Mouse (Mus musculus) embryonic facial prominence, embryonic 12.5 days (tissue): ENCODE measurements around the gene Srpr. TPM values are rescaled to one million over a fixed set of nuclear protein-coding genes. Genes with fewer than 3 reads are reported as not detected.

Experiments used
- ATAC-seq: fragments of 200-750 bp; cut with Nextera tagmentation; 2 replicates; pipeline ENCODE4 v1.8.0; 2017; ENCODE audit not compliant: insufficient number of reproducible peaks, insufficient read depth, low FRiP score, low TSS enrichment
- H3K27ac ChIP-seq: fragments of 300-500 bp; sonication (generic); 2 replicates; pipeline ENCODE4 v1.5.1; 2016; ENCODE audit warnings: mild to moderate bottlenecking
- H3K27me3 ChIP-seq: fragments of 300-500 bp; sonication (generic); 2 replicates; pipeline ENCODE4 v1.6.1; 2016; ENCODE audit warnings: mild to moderate bottlenecking, moderate library complexity
- H3K36me3 ChIP-seq: fragments of 300-500 bp; sonication (generic); 2 replicates; pipeline ENCODE4 v1.6.1; 2016; ENCODE audit warnings: mild to moderate bottlenecking
- H3K4me1 ChIP-seq: fragments of 300-500 bp; sonication (generic); 2 replicates; pipeline ENCODE4 v1.6.1; 2016
- H3K4me2 ChIP-seq: fragments of 300-500 bp; sonication (generic); replicated peaks from 2 replicates; pipeline ENCODE4 v1.6.1; 2016; ENCODE audit warnings: mild to moderate bottlenecking, moderate library complexity
- H3K4me3 ChIP-seq: fragments of 300-500 bp; sonication (generic); 2 replicates; pipeline ENCODE4 v1.5.1; 2016; ENCODE audit warnings: mild to moderate bottlenecking
- H3K9ac ChIP-seq: fragments of 300-500 bp; sonication (generic); 2 replicates; pipeline ENCODE4 v1.6.1; 2016; ENCODE audit warnings: mild to moderate bottlenecking, moderate library complexity
- H3K9me3 ChIP-seq: fragments of 300-500 bp; sonication (generic); 2 replicates; pipeline ENCODE4 v1.6.1; 2016; ENCODE audit warnings: mild to moderate bottlenecking, moderate library complexity
- WGBS: fragments of 180-500 bp; shearing (Covaris S2); methylation state at CpG from one replicate; pipeline ENCODE4 v1.1.7; 2016; 5-methylcytosine and 5-hydroxymethylcytosine counted together
- polyA plus RNA-seq: library from polyadenylated mRNA; unstranded; fragments of >200 nt; fragmentation: Nextera tagmentation; extraction: Ambion mirVana; gene quantifications from 2 replicates; pipeline ENCODE4 v1.2.1, GENCODE M21; 2016

Gene Srpr
- polyA plus RNA-seq, 1 experiment from 2014 or later = 112 TPM

DNA sequence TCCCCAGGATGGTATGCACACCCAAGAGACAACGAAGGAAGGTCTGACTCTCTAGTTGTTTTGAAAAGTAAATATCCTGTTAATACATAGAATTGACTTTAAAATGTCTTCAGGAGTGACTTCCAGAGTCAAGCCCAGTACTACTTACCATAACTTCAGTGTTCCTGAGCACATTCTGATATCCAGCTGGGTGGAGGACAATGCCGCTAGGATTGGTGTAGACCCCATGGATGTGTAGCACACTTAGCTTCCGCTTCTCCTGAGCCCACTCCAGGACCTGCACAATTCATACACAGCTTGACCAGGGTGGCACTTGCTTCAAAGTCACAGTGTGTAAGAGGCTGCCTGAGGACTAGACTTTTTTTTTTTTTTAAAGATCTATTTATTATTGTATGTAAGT lies 23.5 kb downstream of the Srpr start:
- 94% methylated on average over 3 of the region's 3 CpGs for WGBS
- H3K4me1 ChIP-seq = no peaks in the 10 kb centered on the region
- H3K4me2 ChIP-seq = no peak overlapping the region
- no peak overlapping the region for H3K27ac ChIP-seq
- no peaks in the 10 kb centered on the region for H3K9me3 ChIP-seq
- H3K4me3 ChIP-seq = no peak overlapping the region
- no peak overlapping the region for H3K9ac ChIP-seq
- no peaks in the 10 kb centered on the region for H3K27me3 ChIP-seq
- peaks cover 34% of the 10 kb centered on the region for H3K36me3 ChIP-seq
- ATAC-seq = no peak

GRCm38 (mm10) chr9:35228671-35229070 lies 28.7 kb downstream of the Srpr start:
- 89% methylated on average over 3 of the region's 3 CpGs for WGBS
- Histone ChIP-seq H3K27ac (no peak overlapping the region), H3K27me3 (no peaks in the 10 kb centered on the region), H3K4me3 (no peak overlapping the region), H3K4me1 (no peaks in the 10 kb centered on the region), H3K4me2 (no peak overlapping the region), H3K36me3 (peaks cover 27% of the 10 kb centered on the region), H3K9me3 (no peaks in the 10 kb centered on the region), H3K9ac (no peak overlapping the region)
- ATAC-seq = no peak

DNA sequence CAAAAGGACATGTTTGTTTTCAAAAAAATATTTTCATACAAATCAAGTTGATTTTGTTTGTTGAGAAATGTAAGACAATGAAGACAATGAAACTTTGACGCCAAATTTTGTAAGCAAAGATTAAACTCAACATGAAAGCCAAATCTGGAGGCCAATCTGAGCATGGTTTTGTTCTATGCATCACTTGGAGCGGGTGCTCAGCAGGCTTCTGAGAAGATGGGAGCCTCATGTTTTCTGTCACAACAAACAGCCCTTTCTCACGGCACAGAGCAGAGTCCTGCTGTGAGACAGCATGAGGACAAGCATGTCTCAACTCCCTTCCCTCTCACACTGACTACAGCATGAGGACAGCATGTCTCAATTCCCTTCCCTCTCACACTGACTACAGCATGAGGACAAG lies 36.0 kb downstream of the Srpr start:
- no peaks in the 10 kb centered on the region for H3K9me3 ChIP-seq
- H3K4me3 ChIP-seq = no peak overlapping the region
- H3K4me1 ChIP-seq = no peaks in the 10 kb centered on the region
- no peak overlapping the region for H3K9ac ChIP-seq
- WGBS = 69% methylated on average over 3 of the region's 3 CpGs
- no peaks in the 10 kb centered on the region for H3K27me3 ChIP-seq
- H3K27ac ChIP-seq = no peak overlapping the region
- H3K36me3 ChIP-seq = peaks cover 15% of the 10 kb centered on the region; the same call in 1 of the 2 replicates
- H3K4me2 ChIP-seq = no peak overlapping the region
- no peak for ATAC-seq

DNA sequence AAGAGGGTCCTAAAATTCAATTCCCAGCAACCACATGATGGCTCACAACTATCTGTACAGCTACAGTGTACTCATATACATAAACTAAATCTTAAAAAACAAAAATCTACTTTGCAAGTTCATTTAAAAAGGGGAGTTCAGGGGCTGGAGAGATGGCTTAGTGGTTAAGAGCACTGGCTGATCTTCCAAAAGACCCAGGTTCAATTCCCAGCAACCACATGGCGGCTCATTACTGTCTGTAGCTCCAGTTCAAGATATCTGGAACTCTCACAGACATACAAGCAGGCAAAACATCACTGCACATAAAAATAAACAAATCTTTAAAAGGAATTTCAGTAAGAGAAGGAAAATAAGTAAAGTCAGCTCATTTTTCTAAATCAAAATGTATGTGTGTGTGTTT lies 38.4 kb downstream of the Srpr start:
- peaks cover 6% of the 10 kb centered on the region; the same call in 1 of the 2 replicates for H3K36me3 ChIP-seq
- H3K27me3 ChIP-seq = no peaks in the 10 kb centered on the region
- WGBS = 91% methylated on average over 1 of the region's 1 CpGs
- no peak overlapping the region for H3K9ac ChIP-seq
- no peak for ATAC-seq
- no peaks in the 10 kb centered on the region for H3K4me1 ChIP-seq
- no peak overlapping the region for H3K4me3 ChIP-seq
- H3K27ac ChIP-seq = no peak overlapping the region
- no peaks in the 10 kb centered on the region for H3K9me3 ChIP-seq
- no peak overlapping the region for H3K4me2 ChIP-seq

GRCm38 (mm10) chr9:35238915-35239571 lies 39.1 kb downstream of the Srpr start:
- Histone ChIP-seq H3K27ac (no peak overlapping the region), H3K9ac (no peak overlapping the region), H3K4me2 (no peak overlapping the region), H3K4me1 (no peaks in the 10 kb centered on the region), H3K4me3 (no peak overlapping the region), H3K27me3 (no peaks in the 10 kb centered on the region), H3K9me3 (no peaks in the 10 kb centered on the region), H3K36me3 (peaks cover 5% of the 10 kb centered on the region; the same call in 1 of the 2 replicates)
- 64% methylated on average over 6 of the region's 6 CpGs for WGBS
- ATAC-seq = no peak

GRCm38 (mm10) chr9:35239734-35240133 lies 39.8 kb downstream of the Srpr start:
- no peaks in the 10 kb centered on the region for H3K27me3 ChIP-seq
- H3K4me1 ChIP-seq = no peaks in the 10 kb centered on the region
- H3K9ac ChIP-seq = no peak overlapping the region
- H3K9me3 ChIP-seq = no peaks in the 10 kb centered on the region
- ATAC-seq = no peak
- no peak overlapping the region for H3K27ac ChIP-seq
- H3K36me3 ChIP-seq = no peaks in the 10 kb centered on the region; the same call in 1 of the 2 replicates
- H3K4me3 ChIP-seq = no peak overlapping the region
- H3K4me2 ChIP-seq = no peak overlapping the region
- 59% methylated on average over 1 of the region's 1 CpGs for WGBS

DNA sequence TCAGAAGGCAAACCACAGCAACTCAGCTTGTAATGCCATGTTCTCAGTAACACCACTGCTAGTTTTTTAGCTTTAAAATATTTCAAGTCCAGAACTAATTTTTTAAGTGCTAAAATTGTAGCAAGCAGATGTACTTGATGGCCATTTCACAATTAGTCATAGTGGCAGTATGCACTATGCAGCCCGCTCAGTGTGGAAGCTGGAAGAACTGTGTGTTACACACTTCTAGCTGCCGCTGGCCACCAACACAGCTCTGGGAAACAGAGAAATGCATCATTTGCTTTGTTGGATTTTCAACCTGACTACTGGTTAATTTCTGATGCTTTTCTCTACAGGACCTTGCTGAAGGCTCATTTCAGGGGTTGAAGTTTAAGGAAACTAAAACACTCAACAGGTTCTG lies 47.4 kb downstream of the Srpr start:
- Histone ChIP-seq H3K9me3 (no peaks in the 10 kb centered on the region), H3K36me3 (no peaks in the 10 kb centered on the region), H3K4me1 (peaks cover 11% of the 10 kb centered on the region; the same call in 1 of the 2 replicates), H3K27ac (no peak overlapping the region), H3K4me2 (no peak overlapping the region), H3K9ac (no peak overlapping the region), H3K4me3 (no peak overlapping the region), H3K27me3 (no peaks in the 10 kb centered on the region)
- 91% methylated on average over 2 of the region's 2 CpGs for WGBS
- no peak for ATAC-seq

DNA sequence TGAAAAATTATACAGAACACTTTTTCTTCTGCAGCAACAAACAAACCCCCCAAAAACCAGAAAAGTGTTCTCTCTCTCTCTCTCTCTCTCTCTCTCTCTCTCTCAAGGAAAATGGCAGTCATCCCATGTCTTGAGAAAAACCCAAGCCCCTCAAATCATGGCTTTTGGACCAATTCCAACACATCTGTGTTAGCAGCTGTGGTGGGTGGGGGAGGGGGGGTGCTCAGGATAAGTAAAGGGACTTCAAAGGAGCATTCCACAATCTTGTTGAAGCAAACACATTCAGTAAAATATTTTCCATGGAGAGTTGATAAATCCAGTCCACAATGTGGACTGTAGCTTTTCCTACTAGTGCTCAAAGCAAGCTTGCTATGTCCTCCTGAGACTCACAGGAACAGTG lies 49.5 kb downstream of the Srpr start:
- Histone ChIP-seq H3K4me2 (no peak overlapping the region), H3K36me3 (no peaks in the 10 kb centered on the region), H3K27me3 (no peaks in the 10 kb centered on the region), H3K9ac (no peak overlapping the region), H3K27ac (0 out of 2 replicates have a peak overlapping the region, but pooled peaks have one; percentile 50), H3K9me3 (no peaks in the 10 kb centered on the region), H3K4me3 (no peak overlapping the region), H3K4me1 (peaks cover 11% of the 10 kb centered on the region; the same call in 1 of the 2 replicates)
- ATAC-seq = no peak

- Histone ChIP-seq H3K36me3 (no peaks in the 10 kb centered on the region), H3K4me1 (no peaks in the 10 kb centered on the region), H3K9me3 (no peaks in the 10 kb centered on the region), H3K27ac (no peak overlapping the region), H3K27me3 (no peaks in the 10 kb centered on the region), H3K4me3 (no peak overlapping the region), H3K4me2 (no peak overlapping the region), H3K9ac (no peak overlapping the region)
- 93% methylated on average over 7 of the region's 7 CpGs for WGBS
- no peak for ATAC-seq
These were observed 57.4 kb downstream of the Srpr start for GRCm38 (mm10) chr9:35257365-35257764.

- Histone ChIP-seq H3K4me1 (peaks cover 7% of the 10 kb centered on the region), H3K9me3 (no peaks in the 10 kb centered on the region), H3K36me3 (no peaks in the 10 kb centered on the region), H3K9ac (no peak overlapping the region), H3K4me3 (no peak overlapping the region), H3K27me3 (no peaks in the 10 kb centered on the region), H3K27ac (no peak overlapping the region), H3K4me2 (no peak overlapping the region)
- WGBS = 78% methylated on average over 4 of the region's 4 CpGs
- no peak for ATAC-seq
These were observed 62.4 kb downstream of the Srpr start for GRCm38 (mm10) chr9:35262418-35262817.

DNA sequence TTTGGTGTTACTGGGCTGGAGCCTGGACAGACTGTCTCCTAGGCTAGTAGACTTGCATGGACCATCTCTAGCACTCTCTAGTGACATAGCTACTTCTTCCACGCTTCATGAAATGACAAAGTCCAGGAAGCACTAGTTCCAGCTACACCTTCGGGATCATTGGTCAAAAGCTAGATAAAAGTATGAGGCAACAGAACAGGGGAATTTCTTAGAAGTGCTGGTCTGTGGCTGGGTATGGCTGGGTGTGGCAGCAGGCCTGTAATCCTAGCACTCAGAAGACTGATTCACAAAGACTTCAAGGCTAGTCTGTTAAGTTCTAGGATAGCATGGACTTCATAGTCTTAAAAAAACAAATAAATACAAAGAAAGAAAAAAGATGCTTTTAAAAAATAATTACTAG lies 63.5 kb downstream of the Srpr start:
- H3K27ac ChIP-seq = no peak overlapping the region
- H3K9ac ChIP-seq = no peak overlapping the region
- peaks cover 9% of the 10 kb centered on the region for H3K4me1 ChIP-seq
- H3K4me3 ChIP-seq = no peak overlapping the region
- no peaks in the 10 kb centered on the region for H3K36me3 ChIP-seq
- no peaks in the 10 kb centered on the region for H3K27me3 ChIP-seq
- H3K9me3 ChIP-seq = no peaks in the 10 kb centered on the region
- ATAC-seq = no peak
- no peak overlapping the region for H3K4me2 ChIP-seq
- WGBS = 85% methylated on average over 2 of the region's 2 CpGs

DNA sequence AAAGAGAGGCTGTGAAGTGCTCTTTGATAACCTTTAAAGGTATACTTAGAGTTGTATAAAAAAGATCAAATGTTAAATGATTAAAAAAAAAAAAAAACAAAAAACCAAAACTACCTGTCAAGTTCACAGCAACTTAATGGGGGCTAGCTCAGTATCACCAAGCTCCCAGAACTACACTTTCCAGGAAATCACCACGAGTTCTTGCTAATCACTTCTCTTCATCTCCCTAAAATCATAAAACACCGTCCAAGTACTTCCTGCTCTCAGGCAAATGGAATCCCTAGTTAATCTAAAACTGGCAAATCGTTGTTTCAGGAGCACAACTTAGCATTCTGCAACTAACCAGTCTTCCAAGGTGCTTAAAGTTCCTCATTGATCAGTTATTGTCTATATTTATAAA lies 64.5 kb downstream of the Srpr start:
- Histone ChIP-seq H3K36me3 (no peaks in the 10 kb centered on the region), H3K4me3 (no peak overlapping the region), H3K27me3 (no peaks in the 10 kb centered on the region), H3K4me1 (peaks cover 13% of the 10 kb centered on the region), H3K27ac (no peak overlapping the region), H3K9me3 (no peaks in the 10 kb centered on the region), H3K9ac (no peak overlapping the region), H3K4me2 (no peak overlapping the region)
- WGBS = 77% methylated on average over 3 of the region's 3 CpGs
- ATAC-seq = no peak
